Mouse (Mus musculus) left cerebral cortex, postnatal 10 days (tissue): ENCODE data around the gene Cebpe. TPM values are rescaled to one million over a fixed set of nuclear protein-coding genes. Genes with fewer than 3 reads are reported as not detected.

Source experiments
- DNase-seq, 2 experiments: peaks; one replicate each; pipeline ENCODE4 v3.0.0; 2021 to 2022; ENCODE audit warnings: low spot score in 2 of 2, mixed read lengths in 1 of 2; ENCODE audit errors: extremely low spot score in 1 of 2
- intact Hi-C: fragments of 180-260 bp; cut with DNase I; formaldehyde crosslinking; loops from one replicate; pipeline ENCODE4 v1.15.1; 2025
- total RNA-seq, 2 experiments: library from RNA; stranded (reverse); gene quantifications; 2 replicates each; pipeline ENCODE4 v1.2.3; 2021

Cebpe gene
- total RNA-seq, 2 experiments from 2014 or later, result not detected

GRCm38 (mm10) chr14:54728823-54729653, 17.1 kb upstream of the Cebpe start:
- no peak for DNase-seq
- intact Hi-C loops, result no loop called here

GRCm38 (mm10) chr14:54727565-54727964, 15.6 kb upstream of the Cebpe start:
- intact Hi-C loops, result no loop called here
- DNase-seq, result no peak

- no peak for DNase-seq
- intact Hi-C loops, result no loop called here
These were observed 12.1 kb upstream of the Cebpe start for GRCm38 (mm10) chr14:54724049-54724448.

GRCm38 (mm10) chr14:54721711-54722110, 9.7 kb upstream of the Cebpe start:
- intact Hi-C loops, result no loop called here
- DNase-seq, result no peak

- no peak for DNase-seq
- intact Hi-C loops, result no loop called here
These were observed 8.8 kb upstream of the Cebpe start for GRCm38 (mm10) chr14:54720654-54721350.

- intact Hi-C loops, result no loop called here
- DNase-seq, result no peak
These were observed 8.1 kb upstream of the Cebpe start for GRCm38 (mm10) chr14:54720041-54720440.

- intact Hi-C loops, result loop anchor here (2.0 kb wide), 1 partner anchor 65 kb away; the partner anchor contains the start of gene Slc7a8
- no peak for DNase-seq
These were observed 3.4 kb upstream of the Cebpe start for GRCm38 (mm10) chr14:54715402-54715801.

- intact Hi-C loops, result loop anchor here (2.0 to 5.0 kb wide), 2 partner anchors 66 to 103 kb away; partner anchors contain the start of gene Slc7a8
- DNase-seq, result peak in 1 of 2 experiments; percentile 37
These were observed 2.7 kb upstream of the Cebpe start for GRCm38 (mm10) chr14:54714617-54715081.

- peak; percentile 59 to 75 for DNase-seq
- intact Hi-C loops, result loop anchor here (2.0 to 5.0 kb wide), 2 partner anchors 67 to 103 kb away; partner anchors contain the start of gene Slc7a8
These were observed 2.1 kb upstream of the Cebpe start for GRCm38 (mm10) chr14:54714121-54714520.

GRCm38 (mm10) chr14:54712861-54713260, 887 bp upstream of the Cebpe start:
- DNase-seq, result peak in 1 of 2 experiments; percentile 70
- intact Hi-C loops, result loop anchor here (5.0 kb wide), 1 partner anchor 104 kb away; no protein-coding TSS in a partner anchor

- intact Hi-C loops, result no loop called here
- DNase-seq, result no peak
These were observed 2.9 kb downstream of the Cebpe start for GRCm38 (mm10) chr14:54709054-54709453.

- DNase-seq, result no peak
- intact Hi-C loops, result no loop called here
These were observed 5.2 kb downstream of the Cebpe start for GRCm38 (mm10) chr14:54706589-54707320.

GRCm38 (mm10) chr14:54705844-54706243, 6.1 kb downstream of the Cebpe start:
- intact Hi-C loops, result no loop called here
- DNase-seq, result no peak

GRCm38 (mm10) chr14:54703207-54703606, 8.8 kb downstream of the Cebpe start:
- intact Hi-C loops, result no loop called here

GRCm38 (mm10) chr14:54701298-54701697, 10.7 kb downstream of the Cebpe start:
- intact Hi-C loops, result no loop called here
- peak in 1 of 2 experiments; percentile 84 for DNase-seq

More at GRCm38 (mm10) chr14:54703207-54703606, 8.8 kb downstream of the Cebpe start:
- no peak for DNase-seq

GRCm38 (mm10) chr14:54699586-54699985, 12.4 kb downstream of the Cebpe start:
- intact Hi-C loops, result loop anchor here (5.0 kb wide), 1 partner anchor 42 kb away; no protein-coding TSS in a partner anchor
- no peak for DNase-seq

- intact Hi-C loops, result loop anchor here (5.0 kb wide), 1 partner anchor 41 kb away; no protein-coding TSS in a partner anchor
These were observed 13.2 kb downstream of the Cebpe start, which contains the start of gene Gm29776 for GRCm38 (mm10) chr14:54698733-54699132. Gm29776 (minus strand) TSS chr14:54698833.

GRCm38 (mm10) chr14:54696752-54697151, 15.2 kb downstream of the Cebpe start:
- DNase-seq, result no peak
- intact Hi-C loops, result loop anchor here (5.0 kb wide), 1 partner anchor 39 kb away; no protein-coding TSS in a partner anchor

More at GRCm38 (mm10) chr14:54698733-54699132, 13.2 kb downstream of the Cebpe start, which contains the start of gene Gm29776:
- no peak for DNase-seq
